Mouse (Mus musculus): ENCODE results near the gene Fbln2.

Gene Fbln2

GRCm38 (mm10) chr6:91281747-91282146 lies 69.5 kb downstream of the Fbln2 start:
- DNase-seq, result no peak

- DNase-seq, result peak; percentile 16
Measured at GRCm38 (mm10) chr6:91283031-91283430, 70.8 kb downstream of the Fbln2 start.

GRCm38 (mm10) chr6:91284521-91285449 lies 72.5 kb downstream of the Fbln2 start:
- DNase-seq, result no peak

GRCm38 (mm10) chr6:91285450-91285790 lies 73.2 kb downstream of the Fbln2 start:
- DNase-seq, result peak; percentile 77

GRCm38 (mm10) chr6:91285814-91286545 lies 73.7 kb downstream of the Fbln2 start:
- DNase-seq, result no peak

- DNase-seq, result peak; percentile 66
Measured at GRCm38 (mm10) chr6:91286624-91287023, 74.4 kb downstream of the Fbln2 start.

GRCm38 (mm10) chr6:91287148-91287547 lies 74.9 kb downstream of the Fbln2 start:
- no peak for DNase-seq

- DNase-seq, result no peak
Measured at GRCm38 (mm10) chr6:91287636-91288035, 75.4 kb downstream of the Fbln2 start.

- DNase-seq, result no peak
Measured at GRCm38 (mm10) chr6:91288251-91288785, 76.1 kb downstream of the Fbln2 start.

- DNase-seq, result no peak
Measured at GRCm38 (mm10) chr6:91288961-91289360, 76.7 kb downstream of the Fbln2 start.

- no peak for DNase-seq
Measured at GRCm38 (mm10) chr6:91290937-91291336, 78.7 kb downstream of the Fbln2 start.

GRCm38 (mm10) chr6:91295431-91295830 lies 83.2 kb downstream of the Fbln2 start:
- DNase-seq, result no peak

- no peak for DNase-seq
Measured at GRCm38 (mm10) chr6:91298828-91299227, 86.6 kb downstream of the Fbln2 start.

- DNase-seq, result no peak
Measured at GRCm38 (mm10) chr6:91300079-91300478, 87.8 kb downstream of the Fbln2 start.

- DNase-seq, result no peak
Measured at GRCm38 (mm10) chr6:91301839-91302238, 89.6 kb downstream of the Fbln2 start.

GRCm38 (mm10) chr6:91302337-91302736 lies 90.1 kb downstream of the Fbln2 start:
- DNase-seq, result no peak

- DNase-seq, result no peak
Measured at GRCm38 (mm10) chr6:91304172-91304571, 91.9 kb downstream of the Fbln2 start.

- peak; percentile 35 for DNase-seq
Measured at GRCm38 (mm10) chr6:91307972-91308371, 95.7 kb downstream of the Fbln2 start.

GRCm38 (mm10) chr6:91311204-91311603 lies 98.9 kb downstream of the Fbln2 start:
- no peak for DNase-seq

GRCm38 (mm10) chr6:91312491-91312890 lies 100.2 kb downstream of the Fbln2 start:
- no peak for DNase-seq
